Mouse (Mus musculus): ENCODE measurements at regions not wholly inside any gene's neighbourhood (a gene's known extent, or its start where the extent isn't known, plus 50 kb on each side); places are given as distances from the start of the nearest gene placed in this dataset.
A peak's percentile ranks its signal among the peaks of the same experiment; 100 is the strongest.
"Not testable (repeated sequence)": the region's sequence is repeated elsewhere in the genome, so short reads cannot be mapped to it uniquely, and the experiment has no call there.

DNA sequence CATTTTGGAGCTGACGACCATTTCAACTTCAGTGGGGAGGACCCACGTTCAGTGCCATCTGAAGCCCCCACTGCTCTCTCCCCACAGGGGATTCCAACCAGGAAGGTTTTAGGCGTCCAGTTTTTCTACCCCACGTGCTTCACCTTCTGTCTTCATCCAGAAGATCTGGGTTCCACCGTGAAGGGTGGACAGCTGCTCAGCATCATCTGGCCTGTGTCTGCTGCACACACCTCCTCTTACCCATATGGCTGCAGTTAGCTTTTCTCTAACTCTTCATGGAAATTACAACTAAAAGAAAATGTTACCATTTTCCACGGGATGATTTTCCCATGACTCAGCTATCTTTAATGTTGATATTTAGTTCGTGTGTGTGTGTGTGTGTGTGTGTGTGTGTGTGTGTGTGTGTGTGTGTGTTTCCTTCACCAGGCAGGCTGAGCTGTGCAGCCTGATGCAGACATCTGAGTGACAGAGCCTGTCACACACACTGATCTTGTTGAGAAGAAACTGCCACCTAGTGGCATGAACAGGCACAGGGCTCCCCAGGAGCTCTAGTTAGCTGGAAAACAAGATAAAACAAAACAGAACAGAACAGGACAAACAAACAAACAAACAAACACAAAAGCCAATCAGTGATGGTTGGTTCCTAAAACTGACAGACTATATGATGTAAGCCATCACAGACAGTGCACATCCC is 107.5 kb upstream of the Rasgrp1 start:
- no peak for DNase-seq (ENCODE audit: low spot score in 2 of 2)

DNA sequence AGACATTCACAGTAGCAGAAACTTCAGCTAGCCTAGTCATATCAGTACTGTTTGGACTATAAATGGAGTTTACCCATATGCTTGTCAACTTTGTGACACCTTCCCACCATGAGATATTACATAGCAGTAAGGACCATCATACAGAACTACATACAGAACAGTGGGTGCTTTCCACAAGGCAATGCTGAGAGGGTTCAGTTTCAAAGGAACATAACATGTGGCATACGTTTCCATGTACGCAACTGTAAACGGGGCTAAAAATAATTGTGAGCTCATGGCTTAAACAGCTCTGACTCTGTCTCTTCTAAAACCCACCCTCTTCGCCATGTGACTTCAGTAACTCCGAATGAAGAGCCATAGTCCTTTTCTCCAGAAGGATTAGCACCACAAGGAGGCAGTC is 109.0 kb upstream of the Rasgrp1 start:
- no peak for DNase-seq (ENCODE audit: low spot score in 2 of 2)

DNA sequence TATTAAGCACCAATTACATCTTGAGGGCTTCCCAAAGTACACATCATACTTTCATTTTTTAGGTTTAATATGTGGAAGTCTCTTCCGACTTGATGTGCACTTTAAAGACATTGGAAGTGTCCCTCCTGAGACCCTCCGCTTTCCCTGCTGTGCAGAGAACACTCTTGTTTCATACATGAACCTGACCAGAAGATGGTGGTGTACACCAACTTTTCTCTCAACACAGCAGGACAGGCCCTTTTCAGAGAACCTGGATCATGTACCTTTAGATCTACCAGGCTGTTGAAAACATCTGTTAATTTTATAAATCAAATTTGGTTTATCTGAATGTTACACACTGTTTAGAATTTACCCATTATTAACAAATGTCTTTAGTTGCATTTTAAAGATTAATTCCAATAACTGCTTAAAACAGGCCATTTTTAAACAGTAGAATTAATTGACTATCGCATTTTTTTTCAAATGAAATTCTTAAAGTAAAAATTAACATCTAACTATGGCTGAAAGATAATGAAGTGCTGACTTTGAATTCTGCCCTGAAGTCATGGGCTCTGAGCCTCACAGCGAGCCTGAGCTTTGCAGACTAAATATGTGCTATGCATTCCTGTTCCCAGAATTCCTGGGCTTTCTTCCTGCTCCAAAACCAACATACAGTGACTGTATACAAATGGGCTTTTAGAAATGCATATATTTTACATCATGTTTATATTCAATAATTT is 112.4 kb upstream of the Rasgrp1 start:
- no peak for DNase-seq (ENCODE audit: low spot score in 2 of 2)

- no peak for DNase-seq (ENCODE audit: low spot score in 2 of 2)
Observed at GRCm38 (mm10) chr2:117455740-117456455, 113.1 kb upstream of the Rasgrp1 start.

DNA sequence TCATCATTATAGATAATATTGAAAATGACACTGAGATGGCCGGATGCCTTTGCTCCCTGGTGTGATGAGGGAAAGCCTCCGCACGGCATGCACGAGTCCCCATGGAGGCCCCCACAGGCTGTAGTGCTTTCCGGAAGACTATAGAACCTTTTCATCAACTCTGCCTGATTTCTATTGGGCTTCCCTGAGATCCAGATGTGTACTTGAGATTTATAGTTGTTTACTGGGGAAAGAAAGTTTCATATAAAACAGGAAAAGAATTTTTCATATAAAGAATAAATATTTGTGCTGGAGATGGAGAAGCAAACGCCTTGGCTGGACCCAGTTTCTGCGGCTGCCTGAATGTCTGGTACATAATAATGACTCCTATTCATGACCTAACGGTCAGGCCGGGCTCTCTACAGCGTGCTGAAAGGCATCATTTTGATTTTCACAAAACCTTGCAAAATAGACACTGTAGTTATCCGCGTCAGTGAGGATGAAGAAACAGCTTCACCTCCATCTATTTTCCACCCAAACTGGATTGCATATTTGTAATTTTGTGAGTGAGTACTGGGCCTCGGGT is 113.7 kb upstream of the Rasgrp1 start:
- DNase-seq (ENCODE audit: low spot score in 2 of 2) = no peak

GRCm38 (mm10) chr2:117461541-117462290 is 118.9 kb upstream of the Rasgrp1 start:
- DNase-seq (ENCODE audit: low spot score in 2 of 2) = no peak

- no peak for DNase-seq (ENCODE audit: low spot score in 2 of 2)
Observed at GRCm38 (mm10) chr2:117474885-117475542, 132.2 kb upstream of the Rasgrp1 start.

DNA sequence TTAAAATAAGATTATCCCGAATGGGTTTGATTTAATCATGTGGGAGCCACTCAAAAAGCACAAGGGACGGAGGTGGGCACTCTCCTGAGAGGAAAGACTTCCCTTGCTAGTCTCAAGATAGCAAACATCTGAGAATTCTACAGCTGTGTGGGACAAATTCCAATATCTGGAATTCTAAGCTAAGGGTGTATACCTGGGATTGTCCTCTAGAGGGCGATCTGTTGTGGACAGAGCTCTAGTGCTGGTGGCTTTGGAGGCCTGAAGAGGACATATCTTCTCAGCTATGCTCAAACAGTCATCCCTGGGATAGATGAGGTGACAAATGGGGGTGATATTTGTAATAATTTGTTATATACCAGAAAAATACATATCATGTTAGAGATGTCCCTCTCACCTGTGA is 132.8 kb upstream of the Rasgrp1 start:
- DNase-seq (ENCODE audit: low spot score in 2 of 2) = no peak

- DNase-seq (ENCODE audit: low spot score in 2 of 2) = not testable (repeated sequence)
Observed at GRCm38 (mm10) chr2:117477503-117477902, 134.7 kb upstream of the Rasgrp1 start.

DNA sequence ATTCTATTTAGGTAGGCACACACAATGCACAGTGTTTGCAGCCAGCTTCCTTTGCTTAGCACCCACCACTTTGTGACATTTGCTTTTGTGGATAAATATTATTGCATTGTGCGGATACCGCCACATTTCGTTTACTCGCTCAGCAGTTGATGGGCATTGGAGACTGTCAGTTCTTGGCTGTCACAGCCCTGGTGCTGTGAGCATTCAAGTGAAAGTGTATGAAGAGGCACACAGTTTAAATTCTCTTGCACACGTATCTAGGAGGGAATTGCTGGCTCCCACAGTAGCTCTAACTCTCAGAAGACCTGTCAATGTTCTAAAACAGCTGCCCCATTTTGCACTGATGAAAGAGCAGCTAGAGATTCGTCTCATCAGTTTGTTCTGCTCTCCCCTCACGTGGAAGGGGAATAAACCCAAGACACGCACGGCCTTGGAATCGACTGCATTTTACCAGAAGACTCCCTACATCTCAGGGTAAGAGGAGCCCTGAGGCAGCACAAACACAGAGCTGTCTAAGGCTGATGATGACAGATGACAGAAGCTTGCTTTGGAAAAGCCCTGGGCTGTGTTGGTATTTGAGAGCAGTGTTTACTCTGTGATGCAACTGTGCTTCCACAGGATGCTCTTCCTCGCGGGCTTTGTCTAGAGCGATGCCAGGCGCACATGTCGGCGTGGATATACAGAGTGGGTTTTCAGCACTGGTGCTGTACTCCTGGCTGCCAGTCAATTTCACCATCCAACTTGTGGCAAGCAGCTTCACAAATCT is 136.6 kb upstream of the Rasgrp1 start:
- not testable (repeated sequence) for DNase-seq (ENCODE audit: low spot score in 2 of 2)

DNA sequence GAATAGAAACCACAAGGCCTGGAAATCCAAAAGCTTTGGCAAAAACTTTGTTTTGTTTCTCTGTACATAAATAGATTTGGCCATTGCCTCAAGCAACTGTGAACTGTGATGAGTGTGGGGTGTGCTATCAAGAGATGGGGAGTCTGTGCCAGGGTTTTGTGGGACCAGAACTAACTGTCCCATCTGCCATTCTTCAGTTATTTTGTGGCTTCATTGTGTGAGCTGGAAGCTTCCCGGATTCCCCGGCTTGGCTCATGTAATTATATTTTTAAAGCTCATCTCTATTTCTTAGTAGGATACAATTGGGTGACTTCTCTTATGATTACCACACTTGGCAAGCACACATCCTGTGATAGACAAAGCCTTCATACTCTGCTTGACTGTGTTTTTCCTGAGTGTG is 143.6 kb upstream of the Rasgrp1 start:
- DNase-seq (ENCODE audit: low spot score in 2 of 2) = no peak

DNA sequence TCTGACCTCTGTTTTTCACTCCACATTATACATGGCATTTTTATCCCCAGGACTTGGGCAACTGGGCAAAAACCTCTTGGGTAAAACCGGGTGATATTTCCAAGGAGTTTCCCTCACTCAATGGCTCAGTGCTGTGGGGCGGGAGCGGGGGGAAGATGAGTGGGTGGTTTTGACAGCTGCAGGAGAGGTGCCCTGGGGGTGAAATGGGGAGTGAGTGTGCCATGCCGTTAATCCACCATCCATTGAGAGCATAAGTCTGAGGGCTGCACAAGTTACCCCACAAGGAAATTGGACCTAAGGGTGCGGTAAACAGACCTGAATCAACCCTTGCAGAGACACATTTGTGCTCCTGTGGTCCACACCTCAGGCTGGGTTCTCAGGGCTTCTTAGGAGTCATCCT is 155.8 kb upstream of the Rasgrp1 start:
- no peak for DNase-seq (ENCODE audit: low spot score in 2 of 2)

DNA sequence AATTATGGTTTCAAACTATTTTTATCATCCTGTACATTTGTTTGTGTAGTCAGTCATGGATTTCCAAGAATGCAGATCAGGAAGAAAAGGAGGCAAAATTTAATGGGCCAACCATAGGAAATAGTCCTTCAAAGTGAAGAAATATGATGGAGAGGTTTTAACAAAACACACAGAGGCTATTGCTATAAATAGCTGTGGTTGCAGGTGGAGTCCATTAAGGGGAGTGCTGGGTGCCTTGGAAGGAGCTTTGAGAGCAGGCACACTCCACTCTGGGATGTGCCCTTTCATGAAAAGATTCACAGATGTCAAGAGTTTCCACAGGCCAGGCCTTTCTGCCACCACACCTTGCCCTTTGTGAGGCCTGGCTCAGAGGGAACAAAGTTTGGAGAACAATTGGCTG is 159.8 kb upstream of the Rasgrp1 start:
- no peak for DNase-seq (ENCODE audit: low spot score in 2 of 2)

GRCm38 (mm10) chr2:117511737-117512136 is 168.9 kb upstream of the Rasgrp1 start:
- no peak for DNase-seq (ENCODE audit: low spot score in 2 of 2)

DNA sequence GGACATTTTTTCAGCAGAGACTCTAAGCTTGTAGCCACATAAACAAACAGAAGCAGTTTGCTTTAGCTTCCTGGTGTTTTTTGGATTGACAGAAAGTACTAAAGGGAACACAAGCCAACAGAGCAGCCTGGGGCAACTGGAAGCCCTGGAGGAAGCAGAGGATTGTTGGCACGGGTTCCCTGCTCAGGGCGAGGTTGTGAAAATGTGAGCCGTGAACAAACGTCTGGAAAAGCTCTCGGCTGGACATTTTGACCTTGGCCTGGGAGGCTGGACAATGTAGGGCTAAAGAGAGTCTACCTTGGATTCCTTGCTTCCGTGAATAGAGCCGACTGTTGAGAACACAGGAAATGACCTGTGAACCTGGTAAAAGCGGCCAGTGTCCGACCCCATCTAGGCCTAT is 169.8 kb upstream of the Rasgrp1 start:
- no peak for DNase-seq (ENCODE audit: low spot score in 2 of 2)

- DNase-seq (ENCODE audit: low spot score in 2 of 2) = no peak
Observed at GRCm38 (mm10) chr2:117524437-117524836, 181.6 kb upstream of the Rasgrp1 start.

DNA sequence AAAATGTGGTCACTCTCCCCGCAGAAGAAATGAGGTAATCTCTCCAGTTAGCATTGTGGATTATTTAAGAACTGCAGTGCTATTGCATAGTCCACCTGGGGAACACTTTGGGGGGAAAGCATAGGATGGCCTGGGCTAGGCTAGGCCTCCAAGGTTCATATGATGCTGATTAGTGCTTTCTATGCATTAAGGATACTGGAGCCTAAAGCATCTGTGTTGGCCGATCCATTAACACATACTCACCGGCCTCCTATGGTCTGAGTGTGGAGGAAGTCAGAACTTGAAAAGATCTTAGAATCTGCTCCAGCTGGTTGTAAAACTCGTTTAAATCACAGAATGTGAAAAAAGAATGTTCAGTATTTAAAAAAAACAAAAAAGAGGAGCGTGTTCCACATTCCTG is 196.1 kb upstream of the Rasgrp1 start:
- no peak for DNase-seq (ENCODE audit: low spot score in 2 of 2)

- no peak for DNase-seq (ENCODE audit: low spot score in 2 of 2)
Observed at GRCm38 (mm10) chr2:117539285-117539684, 196.5 kb upstream of the Rasgrp1 start.

DNA sequence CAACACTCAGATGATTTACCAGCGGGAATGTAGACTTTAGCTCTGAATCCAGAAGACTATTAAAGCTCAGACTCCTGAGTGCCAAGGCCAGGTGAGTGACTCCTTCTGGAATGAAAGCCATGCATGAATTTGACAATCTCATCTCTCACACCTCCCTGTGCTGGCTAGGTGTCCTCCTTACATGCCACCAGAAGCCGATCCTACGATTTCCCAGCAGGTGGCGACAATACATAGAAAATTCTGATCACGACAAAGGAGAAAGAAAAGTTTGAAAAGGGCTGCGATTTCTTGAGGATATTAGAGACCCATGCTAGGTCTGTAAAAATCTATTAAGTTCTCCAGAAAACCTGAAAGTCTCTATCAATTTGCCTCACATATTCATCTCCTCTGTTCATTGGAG is 198.7 kb upstream of the Rasgrp1 start:
- peak; percentile 62 to 65 for DNase-seq (ENCODE audit: low spot score in 2 of 2)

DNA sequence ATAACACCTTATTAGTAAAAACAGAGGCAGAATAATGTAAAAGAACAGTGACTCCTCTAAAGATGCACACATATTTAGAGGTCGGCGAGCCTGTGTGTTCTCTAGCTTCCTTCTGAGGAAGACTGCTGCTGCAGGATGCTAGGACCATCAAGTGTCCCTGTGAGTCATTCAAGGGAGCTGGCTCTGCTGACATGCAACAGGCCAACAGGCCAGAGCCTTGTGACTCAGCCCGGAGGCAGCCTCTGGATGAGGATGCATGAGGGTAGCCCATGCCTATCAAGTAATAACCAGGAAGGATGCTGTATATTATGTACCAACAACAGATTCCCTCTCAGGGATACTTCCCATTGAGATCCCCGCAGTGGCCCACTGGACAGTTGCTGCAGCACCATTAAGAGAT is 199.5 kb upstream of the Rasgrp1 start:
- DNase-seq (ENCODE audit: low spot score in 2 of 2) = no peak
